Mouse (Mus musculus): ENCODE results near the gene Tmbim4. TPM values are rescaled to one million over a fixed set of nuclear protein-coding genes. Genes with fewer than 3 reads are reported as not detected.

Gene Tmbim4
- polyA plus RNA-seq (2015; fragmentation: Nextera tagmentation; extraction: Ambion mirVana): 89.7 and 96.4 TPM in 2 replicates

DNA sequence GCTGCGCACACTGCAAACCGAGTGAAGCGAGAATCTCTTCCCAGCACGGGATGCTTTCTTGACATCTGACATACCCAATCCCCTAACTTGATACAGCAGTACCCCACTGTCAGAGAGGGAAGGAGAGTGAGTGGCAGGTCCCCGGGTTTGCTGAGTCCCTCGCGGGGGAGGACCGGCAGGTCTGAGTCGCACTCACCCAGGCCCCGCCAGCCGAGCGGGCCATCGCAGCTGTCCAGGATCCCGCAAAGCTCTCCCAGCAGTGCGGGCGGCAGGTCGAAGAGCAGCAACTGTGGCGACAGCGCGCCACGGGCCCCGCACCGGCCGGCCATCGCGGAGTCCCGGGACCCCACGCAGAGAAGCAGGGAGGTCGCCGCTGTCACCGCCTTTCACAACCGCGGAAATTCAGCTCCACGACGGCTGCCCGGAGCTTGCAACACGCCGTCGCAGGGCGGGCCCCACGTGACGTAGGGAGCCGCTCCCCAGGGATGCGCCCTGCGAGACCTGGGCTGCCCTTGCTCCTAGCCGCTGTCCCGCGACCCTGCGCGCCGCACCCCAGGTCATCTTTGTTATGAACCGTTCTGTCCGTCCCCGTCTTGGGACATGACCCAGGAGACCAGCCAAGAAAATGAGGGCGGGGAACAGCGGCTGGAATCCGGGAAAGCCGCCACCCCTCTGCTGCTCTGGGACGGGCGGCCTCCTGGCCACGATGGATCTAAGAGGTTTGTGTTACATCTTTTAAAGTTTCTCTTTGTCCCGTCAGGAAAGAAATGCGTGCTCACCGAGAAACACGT lies at the start of gene Tmbim4:
Gene Tmbim4 (plus strand): TSS at position 460 of the 791 bp plus-strand sequence.
- ATAC-seq (ENCODE audit: borderline replicate concordance, extremely low read depth, low FRiP score, low TSS enrichment): peak; percentile 79
- H3K4me1 ChIP-seq: peaks cover 10% of the 10 kb centered on the region; the same call in 1 of the 2 replicates
- peaks cover 9% of the 10 kb centered on the region; the same call in 1 of the 2 replicates for H3K27me3 ChIP-seq
- H3K4me2 ChIP-seq: peak within 1 kb of the TSS; percentile 95
- peak within 1 kb of the TSS; percentile 31 for H3K9ac ChIP-seq
- H3K27ac ChIP-seq: no peak within 1 kb of the TSS
- H3K9me3 ChIP-seq: no peaks in the 10 kb centered on the region
- H3K4me3 ChIP-seq: peak within 1 kb of the TSS; percentile 52
- H3K36me3 ChIP-seq: no peaks in the 10 kb centered on the region
- WGBS: 1% methylated on average over 65 of the region's 65 CpGs

- Histone ChIP-seq H3K4me3 (no peak overlapping the region), H3K4me2 (no peak overlapping the region), H3K9me3 (no peaks in the 10 kb centered on the region), H3K27me3 (no peaks in the 10 kb centered on the region), H3K9ac (no peak overlapping the region), H3K36me3 (no peaks in the 10 kb centered on the region), H3K4me1 (no peaks in the 10 kb centered on the region), H3K27ac (no peak overlapping the region)
- no peak for ATAC-seq (ENCODE audit: borderline replicate concordance, extremely low read depth, low FRiP score, low TSS enrichment)
- 89% methylated on average over 7 of the region's 7 CpGs for WGBS
Observed at GRCm38 (mm10) chr10:120151672-120152071, 49.7 kb upstream of the Tmbim4 start.

DNA sequence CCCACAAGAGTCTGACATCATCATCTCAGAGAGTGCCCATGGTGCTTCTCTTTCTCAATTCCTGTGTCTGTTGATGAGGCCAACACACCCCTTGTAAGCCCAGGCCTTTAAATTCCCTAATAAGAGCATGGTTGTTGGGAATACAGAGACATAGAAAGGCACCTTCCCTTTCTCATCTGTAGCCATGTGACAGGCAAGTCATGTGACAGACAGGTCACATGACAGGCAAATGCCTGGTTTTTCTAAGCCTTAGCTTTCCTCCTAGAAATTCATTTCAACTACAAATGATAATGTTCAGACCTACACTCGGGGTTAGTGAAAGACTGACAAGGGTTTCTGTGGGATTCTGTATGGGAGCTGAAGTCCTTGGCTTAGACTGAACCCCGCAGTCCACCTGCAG lies 47.5 kb upstream of the Tmbim4 start:
- ATAC-seq (ENCODE audit: borderline replicate concordance, extremely low read depth, low FRiP score, low TSS enrichment): no peak
- Histone ChIP-seq H3K27ac (no peak overlapping the region), H3K9me3 (no peaks in the 10 kb centered on the region), H3K4me1 (no peaks in the 10 kb centered on the region), H3K36me3 (no peaks in the 10 kb centered on the region), H3K4me2 (no peak overlapping the region), H3K4me3 (no peak overlapping the region), H3K9ac (no peak overlapping the region), H3K27me3 (no peaks in the 10 kb centered on the region)
- WGBS: 79% methylated on average over 2 of the region's 2 CpGs

DNA sequence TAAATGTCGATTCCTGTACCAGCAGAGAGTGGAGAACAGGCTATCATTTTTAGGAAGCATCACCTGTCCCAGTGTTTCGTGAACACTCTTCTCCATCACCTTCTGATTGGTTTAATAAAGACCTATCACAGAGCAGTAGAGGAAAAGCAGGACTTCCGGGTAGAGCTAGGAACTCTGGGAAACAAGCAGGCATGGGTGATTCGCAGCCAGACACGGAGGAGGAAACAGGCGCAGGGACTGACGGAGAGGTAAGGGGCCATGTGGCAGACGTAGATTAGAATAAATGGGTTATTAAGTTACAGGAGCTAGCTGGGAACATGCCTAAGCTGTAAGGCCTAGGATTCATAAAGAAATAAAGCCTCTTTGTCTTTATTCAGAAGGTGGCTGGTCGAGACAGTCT lies 40.9 kb upstream of the Tmbim4 start:
- Histone ChIP-seq H3K4me2 (no peak overlapping the region), H3K9me3 (no peaks in the 10 kb centered on the region), H3K27me3 (no peaks in the 10 kb centered on the region), H3K4me3 (no peak overlapping the region), H3K27ac (no peak overlapping the region), H3K4me1 (no peaks in the 10 kb centered on the region), H3K36me3 (no peaks in the 10 kb centered on the region), H3K9ac (no peak overlapping the region)
- no peak for ATAC-seq (ENCODE audit: borderline replicate concordance, extremely low read depth, low FRiP score, low TSS enrichment)
- 74% methylated on average over 9 of the region's 9 CpGs for WGBS

DNA sequence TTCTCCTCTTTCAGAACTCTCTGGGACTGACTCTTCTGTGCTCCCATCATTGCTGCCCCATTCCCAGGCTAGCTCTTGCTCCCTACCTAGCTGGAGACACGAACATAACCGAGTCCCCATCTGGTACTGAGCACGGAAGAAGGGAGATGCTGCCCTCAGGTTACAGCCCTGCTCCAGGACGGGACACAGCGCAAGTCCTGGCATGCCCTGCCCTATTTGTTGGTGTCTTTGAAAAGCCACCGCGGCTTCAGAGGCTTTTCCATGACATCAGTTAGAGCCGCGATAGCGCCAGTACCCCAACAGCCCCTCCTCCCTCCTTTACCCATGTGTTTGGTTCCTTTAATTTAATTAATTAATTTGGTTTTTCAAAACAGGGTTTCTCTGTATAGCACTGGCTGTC lies 38.5 kb upstream of the Tmbim4 start:
- H3K27me3 ChIP-seq: no peaks in the 10 kb centered on the region
- ATAC-seq (ENCODE audit: borderline replicate concordance, extremely low read depth, low FRiP score, low TSS enrichment): no peak
- H3K9me3 ChIP-seq: no peaks in the 10 kb centered on the region
- H3K4me3 ChIP-seq: no peak overlapping the region
- WGBS: 88% methylated on average over 10 of the region's 10 CpGs
- H3K4me1 ChIP-seq: no peaks in the 10 kb centered on the region
- no peaks in the 10 kb centered on the region for H3K36me3 ChIP-seq
- H3K9ac ChIP-seq: no peak overlapping the region
- H3K4me2 ChIP-seq: no peak overlapping the region
- H3K27ac ChIP-seq: no peak overlapping the region

DNA sequence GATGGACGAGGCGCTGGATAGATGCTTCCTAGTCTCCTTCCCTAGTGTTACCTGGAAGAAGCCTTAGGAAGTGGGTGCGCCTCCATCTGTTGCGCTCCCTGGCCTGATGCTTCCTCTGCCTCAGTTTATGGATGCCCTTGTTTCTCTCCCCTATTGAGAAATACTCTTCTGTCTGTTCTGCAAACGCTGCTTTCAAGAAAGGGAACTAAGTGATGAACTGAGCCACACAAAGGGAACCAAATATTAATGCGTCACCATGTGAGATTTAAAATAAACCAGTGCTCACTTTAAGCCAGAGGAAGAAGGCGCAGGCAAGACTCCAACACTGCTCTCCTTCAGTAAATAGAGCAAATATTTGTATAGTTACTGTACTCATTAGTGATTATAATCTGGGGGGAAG lies 37.9 kb upstream of the Tmbim4 start:
- 85% methylated on average over 7 of the region's 7 CpGs for WGBS
- no peak overlapping the region for H3K27ac ChIP-seq

DNA sequence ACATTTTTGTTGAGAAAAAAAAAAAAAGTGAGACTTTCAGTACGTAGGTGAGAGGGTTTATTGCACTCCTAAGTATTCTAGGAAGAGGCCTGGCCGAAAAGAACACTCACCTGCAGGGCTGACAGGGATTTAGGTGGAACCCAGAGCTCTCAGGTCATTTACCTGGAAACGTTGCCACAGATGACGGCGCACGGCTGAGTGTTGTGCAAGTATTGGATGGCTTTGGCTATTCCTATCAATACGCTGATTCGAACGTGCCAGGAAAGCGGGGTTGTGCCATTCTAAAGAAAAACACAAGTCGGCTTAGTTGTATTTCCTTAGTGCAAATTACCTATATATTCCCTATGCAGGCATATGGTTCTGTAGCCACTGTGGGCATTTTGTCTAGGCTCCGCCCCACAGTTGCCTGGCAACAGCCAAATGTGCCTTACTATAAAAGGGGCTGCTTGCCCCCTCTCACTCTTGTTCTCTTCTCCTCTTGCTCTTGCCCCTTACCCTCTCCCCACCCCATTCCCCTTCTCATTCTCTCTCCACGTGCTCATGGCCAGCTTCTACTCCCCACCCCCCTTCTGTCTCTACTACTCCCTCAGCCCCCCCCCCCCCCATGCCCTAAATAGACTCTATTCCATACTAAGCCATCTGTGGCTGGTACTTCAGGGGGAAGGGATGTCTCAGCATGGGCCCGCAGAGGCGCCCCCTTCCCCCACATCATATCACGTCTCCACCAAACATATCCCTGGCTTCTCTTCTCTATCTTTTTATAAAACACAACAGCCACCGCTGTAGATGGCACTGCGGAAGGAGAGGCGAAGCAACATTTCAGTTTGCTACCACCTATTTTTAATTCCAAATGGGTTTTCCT lies 36.2 kb upstream of the Tmbim4 start:
- Histone ChIP-seq H3K9ac (no peak overlapping the region), H3K4me1 (peaks cover 3% of the 10 kb centered on the region; the same call in 1 of the 2 replicates), H3K4me2 (no peak overlapping the region), H3K4me3 (no peak overlapping the region), H3K9me3 (no peaks in the 10 kb centered on the region), H3K27me3 (no peaks in the 10 kb centered on the region), H3K36me3 (no peaks in the 10 kb centered on the region), H3K27ac (no peak overlapping the region)
- ATAC-seq (ENCODE audit: borderline replicate concordance, extremely low read depth, low FRiP score, low TSS enrichment): no peak
- WGBS: 84% methylated on average over 19 of the region's 19 CpGs

More for the DNA sequence above, 37.9 kb upstream of the Tmbim4 start:
- no peaks in the 10 kb centered on the region for H3K27me3 ChIP-seq
- H3K9ac ChIP-seq: no peak overlapping the region
- H3K4me1 ChIP-seq: no peaks in the 10 kb centered on the region
- no peaks in the 10 kb centered on the region for H3K36me3 ChIP-seq
- no peaks in the 10 kb centered on the region for H3K9me3 ChIP-seq
- no peak overlapping the region for H3K4me2 ChIP-seq
- no peak overlapping the region for H3K4me3 ChIP-seq
- ATAC-seq (ENCODE audit: borderline replicate concordance, extremely low read depth, low FRiP score, low TSS enrichment): no peak

- WGBS: 82% methylated on average over 17 of the region's 17 CpGs
- Histone ChIP-seq H3K4me3 (no peak overlapping the region), H3K9me3 (no peaks in the 10 kb centered on the region), H3K27me3 (no peaks in the 10 kb centered on the region), H3K4me1 (peaks cover 3% of the 10 kb centered on the region; the same call in 1 of the 2 replicates), H3K27ac (no peak overlapping the region), H3K4me2 (no peak overlapping the region), H3K36me3 (no peaks in the 10 kb centered on the region), H3K9ac (no peak overlapping the region)
- no peak for ATAC-seq (ENCODE audit: borderline replicate concordance, extremely low read depth, low FRiP score, low TSS enrichment)
Observed at GRCm38 (mm10) chr10:120165793-120166503, 35.4 kb upstream of the Tmbim4 start.

DNA sequence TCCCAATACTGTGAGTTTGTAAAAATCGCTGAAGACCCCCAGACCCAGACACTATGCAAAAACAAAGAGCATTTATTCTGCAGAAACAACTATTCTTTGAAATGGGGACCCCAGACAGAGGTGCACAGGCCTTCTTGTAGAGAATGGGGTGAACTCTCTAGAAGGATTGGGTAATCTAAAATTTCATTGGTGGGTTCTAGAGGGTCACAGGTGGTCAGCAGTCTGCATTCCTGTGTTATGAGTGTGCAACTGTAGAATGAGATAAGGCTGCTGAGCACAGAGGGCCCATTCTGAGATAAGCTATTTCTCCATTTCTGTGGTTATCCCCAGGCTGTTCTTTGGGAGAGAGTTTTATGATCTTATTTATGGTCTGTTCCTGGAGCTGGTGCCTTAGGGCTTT lies 33.3 kb upstream of the Tmbim4 start:
- Histone ChIP-seq H3K27me3 (no peaks in the 10 kb centered on the region), H3K9me3 (no peaks in the 10 kb centered on the region), H3K27ac (no peak overlapping the region), H3K4me3 (no peak overlapping the region), H3K9ac (no peak overlapping the region), H3K36me3 (no peaks in the 10 kb centered on the region), H3K4me2 (no peak overlapping the region), H3K4me1 (peaks cover 3% of the 10 kb centered on the region; the same call in 1 of the 2 replicates)
- 66% methylated on average over 1 of the region's 1 CpGs for WGBS
- ATAC-seq (ENCODE audit: borderline replicate concordance, extremely low read depth, low FRiP score, low TSS enrichment): no peak

GRCm38 (mm10) chr10:120169064-120169463 lies 32.3 kb upstream of the Tmbim4 start:
- no peaks in the 10 kb centered on the region for H3K9me3 ChIP-seq
- peaks cover 3% of the 10 kb centered on the region; the same call in 1 of the 2 replicates for H3K4me1 ChIP-seq
- no peaks in the 10 kb centered on the region for H3K36me3 ChIP-seq
- H3K4me2 ChIP-seq: no peak overlapping the region; the same call in 1 of the 2 replicates
- H3K4me3 ChIP-seq: no peak overlapping the region
- no peak for ATAC-seq (ENCODE audit: borderline replicate concordance, extremely low read depth, low FRiP score, low TSS enrichment)
- H3K27me3 ChIP-seq: no peaks in the 10 kb centered on the region
- H3K9ac ChIP-seq: no peak overlapping the region
- 33% methylated on average over 10 of the region's 10 CpGs for WGBS
- H3K27ac ChIP-seq: no peak overlapping the region

DNA sequence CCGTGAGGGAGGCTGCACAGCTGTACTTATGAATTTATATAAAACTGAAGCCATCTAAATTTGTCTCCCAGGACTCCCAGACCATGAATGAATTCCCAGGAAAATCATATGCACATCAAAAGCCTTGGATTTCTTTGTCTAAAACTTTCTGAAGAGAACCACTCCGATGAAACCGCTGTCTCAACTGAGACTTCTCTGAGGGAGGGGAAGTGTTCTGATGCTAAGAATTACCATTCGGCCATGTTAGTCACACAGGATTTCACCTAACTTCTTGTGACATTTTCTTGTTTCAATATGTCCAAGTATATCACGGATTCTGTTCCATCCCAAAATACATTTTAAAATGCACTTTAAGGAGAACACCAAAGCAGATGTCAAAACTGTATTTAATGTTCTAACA lies 31.5 kb upstream of the Tmbim4 start:
- Histone ChIP-seq H3K27ac (no peak overlapping the region), H3K9me3 (no peaks in the 10 kb centered on the region), H3K27me3 (no peaks in the 10 kb centered on the region), H3K36me3 (no peaks in the 10 kb centered on the region), H3K4me1 (peaks cover 3% of the 10 kb centered on the region; the same call in 1 of the 2 replicates), H3K9ac (no peak overlapping the region), H3K4me2 (no peak overlapping the region), H3K4me3 (no peak overlapping the region)
- 65% methylated on average over 5 of the region's 5 CpGs for WGBS
- no peak for ATAC-seq (ENCODE audit: borderline replicate concordance, extremely low read depth, low FRiP score, low TSS enrichment)

Data from lung, embryonic 15.5 days (tissue).